Mouse (Mus musculus) kidney, postnatal 0 days (tissue): Measurements from ENCODE around the gene Cyp2f2. TPM values are rescaled to one million over a fixed set of nuclear protein-coding genes. Genes with fewer than 3 reads are reported as not detected.
A peak's percentile ranks its signal among the peaks of the same experiment; 100 is the strongest.

Source experiments
- ATAC-seq: fragments of 200-750 bp; cut with Nextera tagmentation; replicated peaks from 2 replicates; pipeline ENCODE4 v1.8.0; 2017; ENCODE audit warnings: low read depth, moderate number of reproducible peaks, moderate TSS enrichment, moderate library complexity; ENCODE audit not compliant: low FRiP score
- DNase-seq: peaks from one replicate; pipeline ENCODE4 v3.0.0-alpha.2; 2016; ENCODE audit warnings: low spot score
- H3K27ac ChIP-seq: fragments of 300-500 bp; sonication (generic); 2 replicates; pipeline ENCODE4 v1.5.1; 2014; ENCODE audit warnings: mild to moderate bottlenecking
- H3K27me3 ChIP-seq: fragments of 300-500 bp; sonication (generic); 2 replicates; pipeline ENCODE4 v1.6.1; 2014; ENCODE audit warnings: low read length, mixed read lengths; ENCODE audit not compliant: insufficient read depth
- H3K36me3 ChIP-seq: fragments of 300-500 bp; sonication (generic); 2 replicates; pipeline ENCODE4 v1.6.1; 2014; ENCODE audit warnings: low read length, mixed read lengths; ENCODE audit not compliant: insufficient read depth
- H3K4me1 ChIP-seq: fragments of 300-500 bp; sonication (generic); replicated peaks from 2 replicates; pipeline ENCODE4 v1.6.1; 2014; ENCODE audit warnings: antibody characterized with exemption, low read length, mixed read lengths; ENCODE audit not compliant: insufficient read depth
- H3K4me2 ChIP-seq: fragments of 300-500 bp; sonication (generic); 2 replicates; pipeline ENCODE4 v1.6.1; 2014; ENCODE audit warnings: mild to moderate bottlenecking, low read length, moderate library complexity, mixed read lengths
- H3K4me3 ChIP-seq: fragments of 300-500 bp; sonication (generic); replicated peaks from 2 replicates; pipeline ENCODE4 v1.5.1; 2014; ENCODE audit warnings: low read depth, low read length
- H3K9ac ChIP-seq: fragments of 300-500 bp; sonication (generic); 2 replicates; pipeline ENCODE4 v1.6.1; 2014; ENCODE audit warnings: low read depth, low read length
- H3K9me3 ChIP-seq: fragments of 300-500 bp; sonication (generic); replicated peaks from 2 replicates; pipeline ENCODE4 v1.6.1; 2016; ENCODE audit warnings: low read length, inconsistent platforms, mixed read lengths
- CTCF ChIP-seq: IDR thresholded peaks from 2 replicates; pipeline ENCODE4 v1.5.1; 2016; ENCODE audit warnings: antibody characterized with exemption, low read depth, mild to moderate bottlenecking, moderate library complexity
- WGBS: fragments of 180-500 bp; shearing (Covaris S2); extraction: QIAGEN DNeasy Blood & Tissue Kit; methylation state at CpG from one replicate; pipeline ENCODE4 v1.1.7; 2014; 5-methylcytosine and 5-hydroxymethylcytosine counted together
- polyA plus RNA-seq: library from polyadenylated mRNA; unstranded; fragments of >200 nt; fragmentation: Nextera tagmentation; extraction: Ambion mirVana; gene quantifications from 2 replicates; pipeline ENCODE4 v1.2.1, GENCODE M21; 2015

Cyp2f2 gene
- polyA plus RNA-seq, 1 experiment from 2014 or later: 0.29 TPM

- Histone ChIP-seq H3K36me3 (no peaks in the 10 kb centered on the region), H3K4me1 (no peaks in the 10 kb centered on the region), H3K27ac (no peak overlapping the region), H3K27me3 (no peaks in the 10 kb centered on the region), H3K9me3 (no peaks in the 10 kb centered on the region), H3K9ac (no peak overlapping the region), H3K4me2 (no peak overlapping the region), H3K4me3 (no peak overlapping the region)
- WGBS: 63% methylated on average over 5 of the region's 5 CpGs
- TF ChIP-seq CTCF: no peak
- ATAC-seq (no peak), DNase-seq (no peak)
These were observed 14.8 kb upstream of the Cyp2f2 start for GRCm38 (mm10) chr7:27104882-27105281.

GRCm38 (mm10) chr7:27110327-27110726 lies 9.4 kb upstream of the Cyp2f2 start:
- no peak for DNase-seq
- Histone ChIP-seq H3K9me3 (no peaks in the 10 kb centered on the region), H3K27ac (no peak overlapping the region), H3K36me3 (no peaks in the 10 kb centered on the region), H3K27me3 (no peaks in the 10 kb centered on the region), H3K4me1 (no peaks in the 10 kb centered on the region), H3K9ac (no peak overlapping the region), H3K4me3 (no peak overlapping the region), H3K4me2 (no peak overlapping the region)
- no peak for TF ChIP-seq CTCF
- no peak for ATAC-seq

- WGBS: 97% methylated on average over 1 of the region's 1 CpGs
- TF ChIP-seq CTCF: no peak
- H3K27me3 ChIP-seq: no peaks in the 10 kb centered on the region
- H3K4me3 ChIP-seq: no peak overlapping the region
- H3K27ac ChIP-seq: no peak overlapping the region
- DNase-seq: no peak
- no peak overlapping the region for H3K4me2 ChIP-seq
- H3K9ac ChIP-seq: no peak overlapping the region
- H3K36me3 ChIP-seq: no peaks in the 10 kb centered on the region
- no peaks in the 10 kb centered on the region for H3K9me3 ChIP-seq
- no peaks in the 10 kb centered on the region for H3K4me1 ChIP-seq
- no peak for ATAC-seq
These were observed 8.7 kb upstream of the Cyp2f2 start for GRCm38 (mm10) chr7:27111038-27111437.

GRCm38 (mm10) chr7:27111987-27112386 lies 7.7 kb upstream of the Cyp2f2 start:
- DNase-seq (no peak), ATAC-seq (no peak)
- Histone ChIP-seq H3K4me1 (no peaks in the 10 kb centered on the region), H3K27me3 (no peaks in the 10 kb centered on the region), H3K4me2 (no peak overlapping the region), H3K9me3 (no peaks in the 10 kb centered on the region), H3K9ac (no peak overlapping the region), H3K36me3 (no peaks in the 10 kb centered on the region), H3K4me3 (no peak overlapping the region), H3K27ac (no peak overlapping the region)
- TF ChIP-seq CTCF: no peak
- WGBS: 63% methylated on average over 3 of the region's 3 CpGs

- Histone ChIP-seq H3K4me1 (no peaks in the 10 kb centered on the region), H3K4me2 (no peak overlapping the region), H3K36me3 (no peaks in the 10 kb centered on the region), H3K9me3 (no peaks in the 10 kb centered on the region), H3K4me3 (no peak overlapping the region), H3K9ac (no peak overlapping the region), H3K27ac (no peak overlapping the region), H3K27me3 (no peaks in the 10 kb centered on the region)
- ATAC-seq (no peak; the same call in 1 of the 2 replicates), DNase-seq (peak; percentile 40)
- TF ChIP-seq CTCF: no peak
- WGBS: 57% methylated on average over 4 of the region's 4 CpGs
These were observed 1.6 kb upstream of the Cyp2f2 start for GRCm38 (mm10) chr7:27118033-27118511.

- Histone ChIP-seq H3K4me2 (no peak overlapping the region), H3K4me3 (no peak overlapping the region), H3K4me1 (no peaks in the 10 kb centered on the region), H3K27me3 (no peaks in the 10 kb centered on the region), H3K36me3 (no peaks in the 10 kb centered on the region), H3K9ac (no peak overlapping the region), H3K9me3 (no peaks in the 10 kb centered on the region), H3K27ac (no peak overlapping the region)
- no peak for ATAC-seq
- 71% methylated on average over 5 of the region's 5 CpGs for WGBS
- TF ChIP-seq CTCF: no peak
- DNase-seq: no peak
These were observed 4.7 kb downstream of the Cyp2f2 start for GRCm38 (mm10) chr7:27124305-27124832.

GRCm38 (mm10) chr7:27124969-27125368 lies 5.3 kb downstream of the Cyp2f2 start:
- no peak overlapping the region for H3K27ac ChIP-seq
- no peaks in the 10 kb centered on the region for H3K27me3 ChIP-seq
- no peaks in the 10 kb centered on the region for H3K36me3 ChIP-seq
- H3K4me3 ChIP-seq: no peak overlapping the region
- no peaks in the 10 kb centered on the region for H3K4me1 ChIP-seq
- ATAC-seq (no peak), DNase-seq (no peak)
- TF ChIP-seq CTCF: no peak
- no peaks in the 10 kb centered on the region for H3K9me3 ChIP-seq
- no peak overlapping the region for H3K9ac ChIP-seq
- no peak overlapping the region for H3K4me2 ChIP-seq
- 81% methylated on average over 4 of the region's 4 CpGs for WGBS
